Mouse (Mus musculus): ENCODE data around the gene Klf3.

GRCm38 (mm10) chr5:64762295-64762694 is 40.9 kb upstream of the Klf3 start:
- TF ChIP-seq CTCF (IDR thresholded peaks at IDR 0.05; ENCODE audit: low read depth, low read length): no peak
- no peak for TF ChIP-seq POLR2A (IDR thresholded peaks at IDR 0.05; ENCODE audit: extremely low read depth, insufficient read depth, low read length)
